Mouse (Mus musculus): ENCODE measurements around the gene Gm28044. TPM values are rescaled to one million over a fixed set of nuclear protein-coding genes. Genes with fewer than 3 reads are reported as not detected.
A peak's percentile ranks its signal among the peaks of the same experiment; 100 is the strongest.
"Not testable (repeated sequence)": the region's sequence is repeated elsewhere in the genome, so short reads cannot be mapped to it uniquely, and the experiment has no call there.

Gene Gm28044
- polyA plus RNA-seq, 1 experiment from 2014 or later: not detected

- H3K4me2 ChIP-seq: peak overlapping the region; percentile 69
- 45% methylated on average over 8 of the region's 9 CpGs for WGBS
- H3K4me3 ChIP-seq (replicated peaks): peak overlapping the region; percentile 70
- not testable (repeated sequence) for H3K4me1 ChIP-seq; H3K9me3 ChIP-seq; H3K27ac ChIP-seq; H3K27me3 ChIP-seq; H3K36me3 ChIP-seq (replicated peaks)
- ATAC-seq (ENCODE audit: low FRiP score): peak; percentile 78
- peak overlapping the region; percentile 44; the same call in 1 of the 2 replicates for H3K9ac ChIP-seq
These were observed 90.8 kb downstream of the Gm28044 start for GRCm38 (mm10) chr13:67269383-67270065.

DNA sequence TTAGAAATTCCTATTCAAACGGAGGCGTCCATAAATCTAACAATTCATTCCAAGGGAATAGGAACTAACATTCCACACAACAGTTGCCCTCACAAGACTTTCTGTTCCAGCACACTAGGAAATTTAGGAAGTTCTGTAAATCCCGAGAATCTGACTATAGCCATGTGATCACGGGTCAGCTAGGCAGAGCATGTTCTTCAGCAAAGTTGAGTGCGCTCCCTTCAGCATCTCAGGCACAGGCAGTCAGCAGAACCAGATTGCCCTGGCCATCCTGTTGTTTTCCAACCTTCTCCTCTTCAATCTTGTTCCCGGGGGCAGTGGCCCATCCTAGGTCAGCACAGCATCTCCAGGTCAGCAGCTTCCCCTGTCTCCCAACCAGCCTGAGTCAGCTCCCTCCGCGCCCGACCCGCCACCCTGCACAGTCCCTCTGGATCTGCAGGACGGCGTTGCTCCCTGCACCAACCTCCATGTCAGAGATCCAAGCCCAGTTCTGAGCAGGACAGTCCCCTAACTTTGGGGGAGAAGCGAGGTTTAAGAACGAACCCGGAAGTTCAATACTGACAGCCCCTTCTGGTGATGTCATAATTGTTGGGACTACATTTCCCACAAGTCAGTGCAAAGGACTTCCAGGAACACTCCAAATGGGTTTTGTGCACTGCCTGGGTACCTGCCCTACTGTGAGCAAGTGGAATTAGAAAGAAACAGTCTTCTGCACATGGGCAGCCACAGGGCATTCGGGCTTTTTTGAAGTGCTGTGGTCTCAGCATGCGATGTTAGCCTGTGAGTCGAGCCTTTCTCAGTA, 91.6 kb downstream of the Gm28044 start:
- Histone ChIP-seq H3K4me1 (peaks cover 6% of the 10 kb centered on the region), H3K9ac (peak overlapping the region; percentile 69), H3K4me3 (replicated peaks) (peak overlapping the region; percentile 70), H3K36me3 (replicated peaks) (no peaks in the 10 kb centered on the region), H3K4me2 (peak overlapping the region; percentile 69), H3K9me3 (0 out of 2 replicates have a peak, but pooled peaks cover 9% of the 10 kb centered on the region), H3K27ac (no peak overlapping the region), H3K27me3 (no peaks in the 10 kb centered on the region)
- WGBS: 7% methylated on average over 18 of the region's 18 CpGs
- peak; percentile 99 for ATAC-seq (ENCODE audit: low FRiP score)

Other genes starting within 250 kb of the Gm28044 start
- gene Rslcan18, start 244.3 kb downstream of the Gm28044 start, polyA plus RNA-seq (2016; fragmentation: Nextera tagmentation; extraction: Ambion mirVana): 0.19 and 0.23 TPM in 2 replicates
- 2.2 and 2.9 TPM in 2 replicates for gene Zfp759, start 238.9 kb downstream of the Gm28044 start, polyA plus RNA-seq (2016; fragmentation: Nextera tagmentation; extraction: Ambion mirVana)
- gene Rsl1, start 187.4 kb downstream of the Gm28044 start, polyA plus RNA-seq (2016; fragmentation: Nextera tagmentation; extraction: Ambion mirVana): 4.4 and 5.1 TPM in 2 replicates
- 1.3 and 1.4 TPM in 2 replicates for gene Zfp455, start 166.0 kb downstream of the Gm28044 start, polyA plus RNA-seq (2016; fragmentation: Nextera tagmentation; extraction: Ambion mirVana)
- 2.8 and 3.4 TPM in 2 replicates for gene Zfp458, start 82.1 kb downstream of the Gm28044 start, polyA plus RNA-seq (2016; fragmentation: Nextera tagmentation; extraction: Ambion mirVana)
- gene Zfp457, start 54.1 kb downstream of the Gm28044 start, polyA plus RNA-seq (2016; fragmentation: Nextera tagmentation; extraction: Ambion mirVana): 0.65 and 1.1 TPM in 2 replicates
- 1.6 and 2.2 TPM in 2 replicates for gene Zfp595, start 28.0 kb downstream of the Gm28044 start, polyA plus RNA-seq (2016; fragmentation: Nextera tagmentation; extraction: Ambion mirVana)
- 0.87 and 0.94 TPM in 2 replicates for gene Zfp953, start 69 bp upstream of the Gm28044 start, polyA plus RNA-seq (2016; fragmentation: Nextera tagmentation; extraction: Ambion mirVana)
- not detected in 2 replicates for gene Gm28041, start 15.2 kb upstream of the Gm28044 start, polyA plus RNA-seq (2016; fragmentation: Nextera tagmentation; extraction: Ambion mirVana)
- gene Zfp456, start 15.3 kb upstream of the Gm28044 start, polyA plus RNA-seq (2016; fragmentation: Nextera tagmentation; extraction: Ambion mirVana): 0.56 and 0.86 TPM in 2 replicates
- 3.3 and 4.1 TPM in 2 replicates for gene Zfp429, start 39.3 kb upstream of the Gm28044 start, polyA plus RNA-seq (2016; fragmentation: Nextera tagmentation; extraction: Ambion mirVana)
- gene Zfp459, start 60.9 kb upstream of the Gm28044 start, polyA plus RNA-seq (2016; fragmentation: Nextera tagmentation; extraction: Ambion mirVana): 1.1 TPM in 2 replicates
- 6.3 and 6.5 TPM in 2 replicates for gene Zfp874a, start 91.1 kb upstream of the Gm28044 start, polyA plus RNA-seq (2016; fragmentation: Nextera tagmentation; extraction: Ambion mirVana)
- gene Zfp874b, start 123.7 kb upstream of the Gm28044 start, polyA plus RNA-seq (2016; fragmentation: Nextera tagmentation; extraction: Ambion mirVana): 1.4 and 2.0 TPM in 2 replicates
- 17.5 and 18.0 TPM in 2 replicates for gene Zfp58, start 140.0 kb upstream of the Gm28044 start, polyA plus RNA-seq (2016; fragmentation: Nextera tagmentation; extraction: Ambion mirVana)
- gene Gm26965, start 165.6 kb upstream of the Gm28044 start, polyA plus RNA-seq (2016; fragmentation: Nextera tagmentation; extraction: Ambion mirVana): not detected in 2 replicates
- gene Zfp87, start 165.6 kb upstream of the Gm28044 start, polyA plus RNA-seq (2016; fragmentation: Nextera tagmentation; extraction: Ambion mirVana): 28.3 and 29.7 TPM in 2 replicates
- gene Zfp748, start 193.3 kb upstream of the Gm28044 start, polyA plus RNA-seq (2016; fragmentation: Nextera tagmentation; extraction: Ambion mirVana): 15.7 and 16.6 TPM in 2 replicates
- 4.8 and 5.3 TPM in 2 replicates for gene Zfp729b, start 249.2 kb upstream of the Gm28044 start, polyA plus RNA-seq (2016; fragmentation: Nextera tagmentation; extraction: Ambion mirVana)

Data from forebrain, embryonic 12.5 days (tissue).